Mouse (Mus musculus) embryo, embryonic 10 days (tissue): Measurements from ENCODE around the gene Igll1.
"Not testable (repeated sequence)": the region's sequence is repeated elsewhere in the genome, so short reads cannot be mapped to it uniquely, and the experiment has no call there.

Experiments
- DNase-seq: peaks from one replicate; pipeline ENCODE4 v3.0.0-alpha.2; 2015; ENCODE audit warnings: low spot score

Igll1 gene

GRCm38 (mm10) chr16:16863978-16864377 lies at the start of gene Igll1:
Gene Igll1, minus strand, starts transcription at chr16:16863985.
- DNase-seq = no peak

- no peak for DNase-seq
Measured at GRCm38 (mm10) chr16:16913440-16913839, 49.7 kb upstream of the Igll1 start.

GRCm38 (mm10) chr16:16911641-16912597 lies 48.1 kb upstream of the Igll1 start:
- DNase-seq = peak; percentile 91

GRCm38 (mm10) chr16:16907799-16908198 lies 44.0 kb upstream of the Igll1 start:
- peak; percentile 10 for DNase-seq

GRCm38 (mm10) chr16:16903188-16903587 lies 39.4 kb upstream of the Igll1 start:
- no peak for DNase-seq

- no peak for DNase-seq
Measured at GRCm38 (mm10) chr16:16902329-16902728, 38.5 kb upstream of the Igll1 start.

GRCm38 (mm10) chr16:16897056-16897584 lies 33.3 kb upstream of the Igll1 start:
- DNase-seq = no peak

GRCm38 (mm10) chr16:16896382-16897055 lies 32.7 kb upstream of the Igll1 start, which contains the start of gene Ppm1f:
Gene Ppm1f, plus strand, starts transcription at chr16:16896469.
- peak; percentile 94 for DNase-seq

- DNase-seq = no peak
Measured at GRCm38 (mm10) chr16:16896015-16896381, 32.2 kb upstream of the Igll1 start.

GRCm38 (mm10) chr16:16892366-16892765 lies 28.6 kb upstream of the Igll1 start:
- DNase-seq = no peak

- DNase-seq = no peak
Measured at GRCm38 (mm10) chr16:16888341-16888740, 24.6 kb upstream of the Igll1 start.

- no peak for DNase-seq
Measured at GRCm38 (mm10) chr16:16879025-16879424, 15.2 kb upstream of the Igll1 start.

GRCm38 (mm10) chr16:16870617-16871331 lies 7.0 kb upstream of the Igll1 start, which contains the start of the genes Top3b and Vpreb1:
Gene Top3b, plus strand, starts transcription at chr16:16870736.
Gene Vpreb1, minus strand, starts transcription at chr16:16870843.
- peak; percentile 98 for DNase-seq

GRCm38 (mm10) chr16:16870241-16870616 lies 6.4 kb upstream of the Igll1 start:
- peak; percentile 3 for DNase-seq

GRCm38 (mm10) chr16:16865696-16866561 lies 2.1 kb upstream of the Igll1 start:
- peak; percentile 11 for DNase-seq

GRCm38 (mm10) chr16:16865217-16865616 lies 1.4 kb upstream of the Igll1 start:
- DNase-seq = no peak

GRCm38 (mm10) chr16:16862288-16862687 lies 1.5 kb downstream of the Igll1 start:
- no peak for DNase-seq

GRCm38 (mm10) chr16:16856731-16857476 lies 6.9 kb downstream of the Igll1 start:
- DNase-seq = no peak

GRCm38 (mm10) chr16:16856054-16856453 lies 7.7 kb downstream of the Igll1 start:
- DNase-seq = not testable (repeated sequence)

- no peak for DNase-seq
Measured at GRCm38 (mm10) chr16:16855541-16855940, 8.2 kb downstream of the Igll1 start.
